Mouse (Mus musculus) neural tube, embryonic 11.5 days (tissue): ENCODE measurements around the gene Uba3. TPM values are rescaled to one million over a fixed set of nuclear protein-coding genes. Genes with fewer than 3 reads are reported as not detected.

ENCODE experiments used
- polyA plus RNA-seq: library from polyadenylated mRNA; unstranded; fragments of >200 nt; fragmentation: Nextera tagmentation; extraction: Ambion mirVana; gene quantifications from 2 replicates; pipeline ENCODE4 v1.2.1, GENCODE M21; 2014

Gene Uba3
- polyA plus RNA-seq, 1 experiment from 2014 or later = 104 TPM

Other genes starting within 250 kb of the Uba3 start
- 3.8 and 3.9 TPM in 2 replicates for gene Fam19a4, start 145.2 kb downstream of the Uba3 start, polyA plus RNA-seq
- gene Eogt, start 56.5 kb downstream of the Uba3 start, polyA plus RNA-seq = 10.5 and 10.7 TPM in 2 replicates
- gene Tmf1, start 26.5 kb downstream of the Uba3 start, polyA plus RNA-seq = 30.1 and 30.5 TPM in 2 replicates
- gene Arl6ip5, start 5.0 kb upstream of the Uba3 start, polyA plus RNA-seq = 53.0 and 54.0 TPM in 2 replicates
- gene Lmod3, start 47.1 kb upstream of the Uba3 start, polyA plus RNA-seq = 1.5 and 2.4 TPM in 2 replicates